Mouse (Mus musculus) fibroblast of lung, adult 2 months (primary cell): Measurements from ENCODE around the gene Chrdl2.
A peak's percentile ranks its signal among the peaks of the same experiment; 100 is the strongest.
"Not testable (repeated sequence)": the region's sequence is repeated elsewhere in the genome, so short reads cannot be mapped to it uniquely, and the experiment has no call there.

Experiments used
- DNase-seq: peaks from one replicate; pipeline ENCODE4 v3.0.0-alpha.2; 2011; ENCODE audit warnings: low read depth

Gene Chrdl2

DNA sequence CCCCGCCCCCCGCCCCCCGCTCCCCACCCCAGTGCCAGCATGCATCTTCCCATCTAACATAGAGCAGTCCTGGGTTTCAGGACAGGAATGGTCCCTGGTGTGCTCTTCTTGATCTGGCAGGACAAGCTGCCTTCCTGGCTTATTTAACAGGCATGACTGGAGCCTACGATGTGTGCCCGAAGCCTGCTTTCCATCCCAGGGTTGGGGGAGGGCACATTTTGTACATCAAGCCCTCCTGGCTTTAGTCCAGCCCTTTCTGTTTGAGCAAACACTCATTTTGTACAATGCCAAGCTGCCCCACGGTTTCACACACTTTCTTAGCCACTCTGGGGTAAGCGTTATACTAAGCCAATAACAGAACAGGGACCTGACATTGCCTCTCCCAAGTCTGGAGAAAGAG is 30.1 kb downstream of the Chrdl2 start:
- no peak for DNase-seq

DNA sequence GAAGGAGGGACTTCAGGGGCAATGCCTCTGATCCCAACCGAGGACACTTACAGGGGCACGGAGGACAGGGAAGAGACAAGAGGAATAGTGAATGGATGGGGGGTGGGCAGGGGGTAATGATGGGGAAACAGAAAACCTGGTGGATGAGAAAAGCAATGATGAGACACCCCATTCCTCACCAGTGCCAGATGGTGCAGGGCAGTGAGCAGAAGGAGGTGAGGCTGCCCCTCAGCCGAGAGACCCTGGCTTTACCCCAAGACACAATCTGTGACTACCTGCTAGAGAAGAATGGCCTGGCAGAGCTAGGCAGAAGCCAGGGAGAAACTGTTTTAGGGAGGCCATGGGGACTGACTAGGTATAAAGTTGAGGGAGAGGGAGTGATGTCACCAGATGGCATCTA is 30.5 kb downstream of the Chrdl2 start:
- DNase-seq: no peak

DNA sequence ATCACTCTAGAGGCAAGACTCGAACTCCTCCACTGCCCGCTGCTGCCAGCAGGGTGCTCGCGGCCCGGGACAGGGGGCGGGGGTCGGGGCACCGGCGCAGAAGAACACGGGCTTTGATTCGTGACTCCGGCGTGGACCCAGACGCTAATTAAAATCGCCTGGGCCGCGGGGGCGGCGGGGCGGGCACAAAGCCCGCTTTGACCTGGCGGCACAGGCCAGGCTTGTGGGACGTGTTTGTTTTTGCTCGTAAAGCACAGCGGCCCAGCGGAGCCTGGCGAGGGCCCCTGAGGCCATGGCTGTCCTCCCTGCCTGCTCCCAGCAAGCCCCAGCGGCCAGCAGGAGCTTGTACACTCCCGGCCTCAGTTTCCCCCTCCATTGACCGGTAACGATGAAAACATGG is 36.1 kb downstream of the Chrdl2 start:
- no peak for DNase-seq

DNA sequence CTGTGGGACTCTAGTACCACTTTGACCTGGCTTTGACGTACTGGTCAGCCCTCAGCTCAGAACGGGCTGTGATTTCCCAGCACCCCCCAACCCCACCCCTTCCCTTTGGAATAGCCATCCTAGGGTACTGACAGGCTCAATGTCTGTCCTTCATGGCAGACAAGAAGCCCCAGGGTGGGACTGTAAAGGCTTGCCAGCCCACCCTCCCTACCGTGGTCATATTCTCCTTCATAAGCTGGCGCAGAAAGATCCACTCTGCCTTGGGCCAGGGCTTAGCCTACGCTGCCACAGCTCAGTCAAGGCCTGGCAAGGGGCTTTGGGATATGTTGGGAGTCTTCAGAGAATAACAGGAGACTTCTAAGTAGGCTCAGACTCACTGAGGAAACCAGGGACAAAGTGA is 37.1 kb downstream of the Chrdl2 start:
- DNase-seq: no peak

GRCm38 (mm10) chr7:100043605-100044031 is 37.6 kb downstream of the Chrdl2 start:
- DNase-seq: peak; percentile 57

- DNase-seq: no peak
Measured at GRCm38 (mm10) chr7:100046486-100046885, 40.5 kb downstream of the Chrdl2 start.

GRCm38 (mm10) chr7:100051904-100052303 is 45.9 kb downstream of the Chrdl2 start:
- DNase-seq: no peak

DNA sequence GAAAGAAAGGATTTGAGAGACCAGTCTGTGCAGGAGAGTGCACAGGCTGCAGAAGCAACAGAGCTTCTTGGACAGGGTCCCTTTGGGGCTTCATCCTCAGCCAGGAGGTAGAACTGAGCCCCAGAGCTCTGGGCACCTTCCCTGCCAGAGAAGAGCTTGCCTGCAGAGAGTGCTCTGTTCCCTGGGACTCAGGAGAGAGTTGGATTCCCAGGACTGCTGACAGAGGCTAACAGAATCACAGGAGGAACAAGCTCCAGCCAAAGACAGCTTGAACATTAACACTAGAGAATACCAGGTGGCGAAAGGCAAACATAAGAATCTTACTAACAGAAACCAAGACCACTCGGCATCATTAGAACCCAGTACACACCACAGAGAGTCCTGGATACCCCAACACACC is 47.0 kb downstream of the Chrdl2 start:
- DNase-seq: not testable (repeated sequence)

DNA sequence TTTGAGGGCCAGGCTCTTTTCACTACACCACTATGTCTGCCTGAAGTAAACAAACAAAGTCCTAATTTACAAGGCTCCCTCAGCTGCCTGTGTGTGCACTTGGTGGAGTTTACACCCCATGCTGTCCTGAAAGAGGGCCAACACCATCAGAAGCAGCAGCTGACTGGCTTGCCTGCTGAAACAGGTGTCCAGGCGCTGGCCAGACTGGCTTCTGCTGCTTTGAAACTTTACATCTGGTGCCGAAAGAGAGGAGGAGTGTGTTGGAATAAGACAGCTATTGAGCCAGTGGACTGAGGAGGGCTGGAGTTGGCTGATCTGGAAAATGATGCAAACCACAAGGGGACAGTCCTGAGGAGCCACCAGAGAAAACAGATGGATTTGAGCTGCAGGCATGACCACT is 68.0 kb downstream of the Chrdl2 start:
- DNase-seq: no peak

DNA sequence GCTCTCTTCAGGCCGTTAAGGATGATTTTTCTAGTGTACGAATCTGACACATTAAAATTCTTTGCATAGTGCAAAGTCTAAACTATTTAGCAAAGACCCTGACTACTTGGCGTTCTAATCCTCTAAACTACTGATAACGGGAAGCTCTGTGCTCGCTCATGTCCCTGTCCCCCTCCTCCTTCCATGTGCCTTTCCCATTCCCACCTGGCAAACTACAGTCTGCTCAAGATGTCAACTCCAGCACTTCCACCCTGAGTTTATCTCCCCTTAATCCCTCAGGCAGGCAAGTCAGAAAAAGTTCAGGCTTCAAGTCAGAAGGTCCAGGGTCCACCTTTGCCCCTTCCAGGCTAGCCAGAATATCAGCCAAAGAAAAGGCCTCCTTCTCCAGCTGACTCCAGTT is 70.3 kb downstream of the Chrdl2 start:
- DNase-seq: no peak

GRCm38 (mm10) chr7:100077071-100077470 is 71.1 kb downstream of the Chrdl2 start:
- DNase-seq: no peak

DNA sequence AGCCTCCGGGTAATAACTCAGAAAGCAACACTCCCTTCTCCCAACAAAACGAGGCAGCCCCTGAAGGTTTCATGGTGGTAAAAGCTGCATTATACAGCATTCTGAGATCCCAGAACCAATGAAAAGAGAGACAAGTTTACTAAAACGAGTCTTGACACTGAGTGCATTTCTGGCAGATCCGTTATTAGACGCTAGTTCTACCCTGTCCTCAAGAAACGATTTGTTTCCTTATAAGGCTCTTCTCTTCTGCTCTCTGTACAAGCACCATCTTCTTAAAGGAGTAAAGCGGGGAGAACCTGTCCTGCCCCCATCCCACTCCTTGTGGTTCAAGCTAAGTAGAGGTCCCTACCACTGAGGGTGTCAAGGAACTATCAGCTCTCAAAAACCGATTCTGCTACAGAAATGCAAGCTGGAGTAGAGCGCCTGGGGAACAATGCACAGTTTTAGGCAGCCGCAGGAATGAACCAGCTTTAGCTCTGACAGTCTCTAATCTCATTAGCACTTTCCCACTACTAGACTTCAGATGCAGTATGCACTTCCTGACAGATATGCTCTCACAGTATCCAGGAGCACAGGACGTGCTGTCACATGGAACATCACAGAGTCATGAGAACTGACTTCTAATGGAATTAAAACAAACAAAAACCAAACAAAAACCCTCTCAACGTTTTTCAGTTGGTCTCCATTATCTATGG is 74.3 kb downstream of the Chrdl2 start:
- no peak for DNase-seq

DNA sequence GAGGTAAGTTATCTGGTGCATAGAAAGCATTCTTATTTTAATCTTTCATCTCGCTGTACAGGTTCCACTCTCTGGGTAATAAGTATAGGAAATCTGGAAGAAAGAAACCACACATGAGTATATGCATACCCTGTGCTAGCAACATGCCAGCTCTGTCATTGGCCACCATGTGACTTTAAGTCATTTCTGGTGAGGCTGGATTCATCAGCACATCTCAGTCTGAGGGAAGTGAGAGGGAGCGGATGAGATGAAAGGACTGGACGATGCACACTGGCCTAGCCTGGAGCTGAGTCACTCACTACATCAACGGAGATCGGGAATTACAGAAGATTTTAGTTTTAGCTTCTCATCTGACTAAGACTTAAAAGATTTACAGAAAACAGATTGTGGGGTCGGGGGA is 76.9 kb downstream of the Chrdl2 start:
- no peak for DNase-seq

DNA sequence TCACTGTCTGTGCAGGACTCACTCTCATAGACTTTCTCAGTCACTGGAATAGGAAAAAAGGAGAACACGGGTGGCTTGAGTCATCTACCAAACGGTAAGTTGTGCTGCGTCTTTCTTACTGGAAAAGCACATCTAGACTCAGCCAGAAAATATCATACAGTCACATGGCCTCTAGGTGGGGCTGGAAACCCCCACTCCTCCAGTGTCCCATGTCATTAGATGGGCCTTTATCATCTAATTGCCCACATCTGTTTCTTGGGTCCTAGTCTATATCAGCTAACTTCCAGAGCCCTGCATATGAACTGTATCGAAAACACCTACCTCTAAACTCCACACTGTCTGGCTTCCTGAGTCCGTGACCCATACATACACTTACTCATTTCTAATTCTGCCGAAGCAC is 77.8 kb downstream of the Chrdl2 start:
- no peak for DNase-seq
